Mouse (Mus musculus) left cerebral cortex, adult 6 months (tissue): Measurements from ENCODE around the gene Tmprss2. TPM values are rescaled to one million over a fixed set of nuclear protein-coding genes. Genes with fewer than 3 reads are reported as not detected.

Experiments used
- long read RNA-seq, 2 experiments: library from polyadenylated mRNA; unstranded; transcript quantifications; one replicate each; pipeline ENCODE4 v2.0.0; 2019 to 2020
- polyA plus RNA-seq: library from polyadenylated mRNA; unstranded; fragments of <200 nt; fragmentation: Nextera tagmentation; gene quantifications from 2 replicates; pipeline ENCODE4 v1.2.3, GENCODE M21; 2021

The Tmprss2 gene
- not detected in 2 replicates for polyA plus RNA-seq
- long read RNA-seq, experiment 1, partial matches to known transcripts: 0 of 1 reads
- long read RNA-seq, experiment 1, other reads (novel, unspliced or antisense): 0 of 1 reads
- long read RNA-seq, experiment 2: 0 reads

DNA sequence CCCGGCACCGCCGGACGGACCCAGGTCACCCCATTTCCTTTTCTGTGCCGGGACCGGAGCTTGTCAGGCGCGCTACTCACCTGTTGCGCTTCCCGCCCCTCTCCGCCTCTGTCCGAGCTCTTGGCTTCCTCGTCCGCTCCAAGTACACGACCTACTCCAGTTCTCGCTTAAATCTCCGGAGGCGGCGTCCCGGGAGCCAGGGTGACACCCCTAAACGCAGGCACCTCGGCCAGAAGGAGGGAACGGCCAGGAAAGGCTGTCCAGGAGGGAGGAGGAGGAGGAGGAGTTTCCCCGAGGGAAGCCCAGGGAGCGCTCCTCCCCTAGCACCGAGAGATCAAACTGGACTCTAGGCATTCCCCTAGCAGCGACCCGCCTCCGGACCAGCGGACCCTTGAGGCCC is at the start of gene Tmprss2:
Tmprss2 (minus strand) TSS at position 257 of the 400 bp plus-strand sequence.

Other genes with a start within 250 kb of the Tmprss2 start
- gene Mx1, start 148.3 kb downstream of the Tmprss2 start, polyA plus RNA-seq: 0.17 and 0.48 TPM in 2 replicates
- not detected in 2 replicates for gene Fam3b, start 96.4 kb downstream of the Tmprss2 start, polyA plus RNA-seq
- gene Ripk4, start 152.6 kb upstream of the Tmprss2 start, polyA plus RNA-seq: 0.15 and 0.29 TPM in 2 replicates
- 2.3 and 3.3 TPM in 2 replicates for gene Prdm15, start 240.7 kb upstream of the Tmprss2 start, polyA plus RNA-seq